Mouse (Mus musculus): ENCODE results near the gene Prrt4. TPM values are rescaled to one million over a fixed set of nuclear protein-coding genes. Genes with fewer than 3 reads are reported as not detected.

Gene Prrt4
- polyA plus RNA-seq, 1 experiment: 5.5 TPM

GRCm38 (mm10) chr6:29203861-29204585 lies 24.6 kb upstream of the Prrt4 start:
- Histone ChIP-seq H3K27ac (ENCODE audit: insufficient read depth, low read length) (no peak overlapping the region), H3K27me3 (ENCODE audit: control insufficient read depth, insufficient read depth, low read length) (no peaks in the 10 kb centered on the region), H3K4me1 (ENCODE audit: control insufficient read depth, insufficient read depth, low read length) (peaks cover under 1% of the 10 kb centered on the region; the same call in 1 of the 2 replicates), H3K4me3 (replicated peaks; ENCODE audit: insufficient read depth, low read depth, low read length) (no peak overlapping the region)
- no peak for DNase-seq
- WGBS: 82% methylated on average over 6 of the region's 6 CpGs
- TF ChIP-seq CTCF (IDR thresholded peaks at IDR 0.05; ENCODE audit: borderline replicate concordance, insufficient read depth, low read depth, low read length) (no peak), POLR2A (IDR thresholded peaks at IDR 0.05; ENCODE audit: borderline replicate concordance, insufficient read depth, low read length) (no peak)

- no peak overlapping the region for H3K4me3 ChIP-seq (replicated peaks; ENCODE audit: insufficient read depth, low read depth, low read length)
- H3K4me1 ChIP-seq (ENCODE audit: control insufficient read depth, insufficient read depth, low read length): peaks cover 4% of the 10 kb centered on the region; the same call in 1 of the 2 replicates
- H3K27ac ChIP-seq (ENCODE audit: insufficient read depth, low read length): no peak overlapping the region
- no peaks in the 10 kb centered on the region for H3K27me3 ChIP-seq (ENCODE audit: control insufficient read depth, insufficient read depth, low read length)
- WGBS: 93% methylated on average over 13 of the region's 13 CpGs
- TF ChIP-seq POLR2A (IDR thresholded peaks at IDR 0.05; ENCODE audit: borderline replicate concordance, insufficient read depth, low read length) (no peak), CTCF (IDR thresholded peaks at IDR 0.05; ENCODE audit: borderline replicate concordance, insufficient read depth, low read depth, low read length) (no peak)
- DNase-seq: no peak
Observed at GRCm38 (mm10) chr6:29203096-29203495, 23.7 kb upstream of the Prrt4 start.

GRCm38 (mm10) chr6:29201988-29202387 lies 22.6 kb upstream of the Prrt4 start:
- H3K4me3 ChIP-seq (replicated peaks; ENCODE audit: insufficient read depth, low read depth, low read length): no peak overlapping the region

GRCm38 (mm10) chr6:29201341-29201740 lies 22.0 kb upstream of the Prrt4 start:
- Histone ChIP-seq H3K4me1 (ENCODE audit: control insufficient read depth, insufficient read depth, low read length) (peaks cover 4% of the 10 kb centered on the region; the same call in 1 of the 2 replicates), H3K4me3 (replicated peaks; ENCODE audit: insufficient read depth, low read depth, low read length) (no peak overlapping the region), H3K27me3 (ENCODE audit: control insufficient read depth, insufficient read depth, low read length) (no peaks in the 10 kb centered on the region), H3K27ac (ENCODE audit: insufficient read depth, low read length) (no peak overlapping the region)
- no peak for DNase-seq
- no peak for TF ChIP-seq CTCF (IDR thresholded peaks at IDR 0.05; ENCODE audit: borderline replicate concordance, insufficient read depth, low read depth, low read length)
- TF ChIP-seq POLR2A (IDR thresholded peaks at IDR 0.05; ENCODE audit: borderline replicate concordance, insufficient read depth, low read length): no peak
- 93% methylated on average over 5 of the region's 5 CpGs for whole genome bisulfite sequencing

More at GRCm38 (mm10) chr6:29201988-29202387, 22.6 kb upstream of the Prrt4 start:
- Histone ChIP-seq H3K27me3 (ENCODE audit: control insufficient read depth, insufficient read depth, low read length) (no peaks in the 10 kb centered on the region), H3K4me1 (ENCODE audit: control insufficient read depth, insufficient read depth, low read length) (peaks cover 4% of the 10 kb centered on the region; the same call in 1 of the 2 replicates), H3K27ac (ENCODE audit: insufficient read depth, low read length) (no peak overlapping the region)
- TF ChIP-seq CTCF (IDR thresholded peaks at IDR 0.05; ENCODE audit: borderline replicate concordance, insufficient read depth, low read depth, low read length) (no peak), POLR2A (IDR thresholded peaks at IDR 0.05; ENCODE audit: borderline replicate concordance, insufficient read depth, low read length) (no peak)
- no peak for DNase-seq
- 64% methylated on average over 8 of the region's 8 CpGs for WGBS

GRCm38 (mm10) chr6:29200496-29200895 lies 21.1 kb upstream of the Prrt4 start:
- WGBS: 39% methylated on average over 3 of the region's 3 CpGs
- Histone ChIP-seq H3K4me1 (ENCODE audit: control insufficient read depth, insufficient read depth, low read length) (peaks cover 4% of the 10 kb centered on the region; the same call in 1 of the 2 replicates), H3K4me3 (replicated peaks; ENCODE audit: insufficient read depth, low read depth, low read length) (no peak overlapping the region), H3K27ac (ENCODE audit: insufficient read depth, low read length) (no peak overlapping the region), H3K27me3 (ENCODE audit: control insufficient read depth, insufficient read depth, low read length) (no peaks in the 10 kb centered on the region)
- TF ChIP-seq POLR2A (IDR thresholded peaks at IDR 0.05; ENCODE audit: borderline replicate concordance, insufficient read depth, low read length) (no peak), CTCF (IDR thresholded peaks at IDR 0.05; ENCODE audit: borderline replicate concordance, insufficient read depth, low read depth, low read length) (no peak)
- no peak for DNase-seq

- no peak for DNase-seq
- Histone ChIP-seq H3K27ac (ENCODE audit: insufficient read depth, low read length) (no peak overlapping the region), H3K4me3 (replicated peaks; ENCODE audit: insufficient read depth, low read depth, low read length) (no peak overlapping the region), H3K27me3 (ENCODE audit: control insufficient read depth, insufficient read depth, low read length) (no peaks in the 10 kb centered on the region), H3K4me1 (ENCODE audit: control insufficient read depth, insufficient read depth, low read length) (peaks cover 4% of the 10 kb centered on the region; the same call in 1 of the 2 replicates)
- WGBS: 50% methylated on average over 8 of the region's 8 CpGs
- TF ChIP-seq CTCF (IDR thresholded peaks at IDR 0.05; ENCODE audit: borderline replicate concordance, insufficient read depth, low read depth, low read length): no peak
- no peak for TF ChIP-seq POLR2A (IDR thresholded peaks at IDR 0.05; ENCODE audit: borderline replicate concordance, insufficient read depth, low read length)
Observed at GRCm38 (mm10) chr6:29199223-29199855, 20.0 kb upstream of the Prrt4 start.

- no peak for TF ChIP-seq POLR2A (IDR thresholded peaks at IDR 0.05; ENCODE audit: borderline replicate concordance, insufficient read depth, low read length)
- TF ChIP-seq CTCF (IDR thresholded peaks at IDR 0.05; ENCODE audit: borderline replicate concordance, insufficient read depth, low read depth, low read length): peak; percentile 89
- 9% methylated on average over 25 of the region's 25 CpGs for WGBS
- H3K4me3 ChIP-seq (replicated peaks; ENCODE audit: insufficient read depth, low read depth, low read length): peak overlapping the region; percentile 11
- no peaks in the 10 kb centered on the region for H3K27me3 ChIP-seq (ENCODE audit: control insufficient read depth, insufficient read depth, low read length)
- peaks cover 4% of the 10 kb centered on the region; the same call in 1 of the 2 replicates for H3K4me1 ChIP-seq (ENCODE audit: control insufficient read depth, insufficient read depth, low read length)
- no peak overlapping the region for H3K27ac ChIP-seq (ENCODE audit: insufficient read depth, low read length)
- DNase-seq: peak; percentile 85 to 88
Observed at GRCm38 (mm10) chr6:29198309-29199222, 19.2 kb upstream of the Prrt4 start.
